Mouse (Mus musculus): ENCODE measurements around the gene Tango6.
"Not testable (repeated sequence)": the region's sequence is repeated elsewhere in the genome, so short reads cannot be mapped to it uniquely, and the experiment has no call there.

The Tango6 gene

GRCm38 (mm10) chr8:106761867-106762523 is 79.1 kb downstream of the Tango6 start:
- peak in 1 of 2 experiments; percentile 24 for DNase-seq

GRCm38 (mm10) chr8:106764529-106764928 is 81.7 kb downstream of the Tango6 start:
- no peak for DNase-seq

- DNase-seq: no peak
These were observed 82.7 kb downstream of the Tango6 start for GRCm38 (mm10) chr8:106765570-106765969.

- DNase-seq: no peak
These were observed 83.9 kb downstream of the Tango6 start for GRCm38 (mm10) chr8:106766736-106767135.

GRCm38 (mm10) chr8:106769147-106769805 is 86.4 kb downstream of the Tango6 start:
- no peak for DNase-seq

GRCm38 (mm10) chr8:106770596-106771179 is 87.8 kb downstream of the Tango6 start:
- no peak for DNase-seq

GRCm38 (mm10) chr8:106772094-106772493 is 89.2 kb downstream of the Tango6 start:
- no peak for DNase-seq

- no peak for DNase-seq
These were observed 89.6 kb downstream of the Tango6 start for GRCm38 (mm10) chr8:106772501-106772900.

GRCm38 (mm10) chr8:106774567-106775320 is 91.9 kb downstream of the Tango6 start:
- no peak for DNase-seq

GRCm38 (mm10) chr8:106789623-106790022 is 106.8 kb downstream of the Tango6 start:
- DNase-seq: no peak

GRCm38 (mm10) chr8:106794820-106795219 is 112.0 kb downstream of the Tango6 start:
- DNase-seq: no peak

- DNase-seq: no peak
These were observed 117.0 kb downstream of the Tango6 start for GRCm38 (mm10) chr8:106799821-106800220.

GRCm38 (mm10) chr8:106801261-106801660 is 118.4 kb downstream of the Tango6 start:
- no peak for DNase-seq

GRCm38 (mm10) chr8:106802384-106803137 is 119.7 kb downstream of the Tango6 start:
- not testable (repeated sequence) for DNase-seq

GRCm38 (mm10) chr8:106805859-106806258 is 123.0 kb downstream of the Tango6 start:
- DNase-seq: no peak

- no peak for DNase-seq
These were observed 124.6 kb downstream of the Tango6 start for GRCm38 (mm10) chr8:106807461-106807860.

GRCm38 (mm10) chr8:106809726-106810125 is 126.9 kb downstream of the Tango6 start:
- no peak for DNase-seq

GRCm38 (mm10) chr8:106810406-106810805 is 127.5 kb downstream of the Tango6 start:
- DNase-seq: no peak

GRCm38 (mm10) chr8:106812560-106812959 is 129.7 kb downstream of the Tango6 start:
- DNase-seq: no peak

GRCm38 (mm10) chr8:106816431-106817170 is 133.7 kb downstream of the Tango6 start:
- DNase-seq: no peak

- no peak for DNase-seq
These were observed 134.3 kb downstream of the Tango6 start for GRCm38 (mm10) chr8:106817171-106817545.

Measured in lung, adult 18-20 months (tissue).